Mouse (Mus musculus) small intestine, adult 2 months (tissue): ENCODE measurements around the gene Acan.

ENCODE experiments used
- CTCF ChIP-seq: fragments of 200-500 bp; IDR thresholded peaks from 2 replicates; pipeline ENCODE4 v1.5.1; 2012; ENCODE audit warnings: low read depth, mild to moderate bottlenecking, control low read depth, inconsistent platforms, low read length, moderate library complexity, mixed read lengths; ENCODE audit not compliant: insufficient replicate concordance, insufficient read length; ENCODE audit errors: extremely low read depth
- POLR2A ChIP-seq: fragments of 200-500 bp; IDR thresholded peaks from 2 replicates; pipeline ENCODE4 v1.6.1; 2012; ENCODE audit warnings: low read depth, mild to moderate bottlenecking, control low read depth, inconsistent platforms, low read length, moderate library complexity

DNA sequence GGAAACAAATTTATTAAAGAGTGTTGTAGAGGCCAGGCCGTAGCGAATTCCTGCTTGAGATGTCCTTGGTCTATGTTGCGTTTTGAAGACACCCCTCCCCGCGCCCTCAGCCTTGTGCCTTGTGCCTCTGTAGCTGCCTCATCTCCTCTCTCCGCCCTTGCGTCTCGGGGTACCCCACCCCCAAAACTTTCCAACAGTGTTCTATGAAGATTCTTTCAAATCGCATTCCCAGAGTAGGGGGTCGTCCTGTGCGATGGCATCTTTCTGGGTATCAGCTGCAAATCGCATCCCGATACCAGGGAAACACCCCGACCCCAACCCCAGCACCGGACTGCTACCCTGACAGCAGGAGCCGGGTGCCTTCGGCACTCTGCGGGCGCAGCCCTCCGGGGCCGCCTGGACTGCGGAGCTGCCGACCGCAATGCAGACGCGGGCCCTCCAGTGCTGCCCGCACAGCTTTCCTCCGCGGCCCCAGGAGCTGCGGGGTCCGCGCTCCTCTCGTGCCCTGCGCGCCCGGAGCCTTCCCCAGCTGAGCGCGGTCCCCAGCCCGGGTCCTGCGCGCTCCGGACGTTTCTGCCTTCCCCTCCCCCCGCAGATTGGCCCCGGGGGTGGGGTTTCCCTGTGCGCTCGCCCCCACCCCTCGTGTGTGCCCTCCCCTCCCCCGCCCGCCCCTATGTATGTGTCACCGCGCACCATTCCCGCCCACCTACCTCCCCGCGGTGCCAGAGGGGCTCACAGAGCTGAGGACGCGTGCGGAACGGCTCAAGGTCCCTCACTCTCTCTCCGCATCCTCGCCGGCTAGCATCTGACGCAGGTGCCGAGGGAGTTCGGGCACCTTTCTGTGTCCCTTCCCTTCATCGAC lies 531 bp upstream of the Acan start:
- no peak for TF ChIP-seq CTCF
- TF ChIP-seq POLR2A, result no peak
